Mouse (Mus musculus): ENCODE data around the gene Hist1h2bn. TPM values are rescaled to one million over a fixed set of nuclear protein-coding genes. Genes with fewer than 3 reads are reported as not detected.
"Not testable (repeated sequence)": the region's sequence is repeated elsewhere in the genome, so short reads cannot be mapped to it uniquely, and the experiment has no call there.

The Hist1h2bn gene
- total RNA-seq, 2 experiments from 2014 or later = 8.2 to 10.1 TPM

GRCm38 (mm10) chr13:21795584-21795983 is 41.7 kb downstream of the Hist1h2bn start:
- intact Hi-C loops (cut with DNase I) = no loop called here
- no peak for DNase-seq (ENCODE audit: low spot score in 2 of 2)

- DNase-seq (ENCODE audit: low spot score in 2 of 2); intact Hi-C loops (cut with DNase I): not testable (repeated sequence)
These were observed 43.2 kb downstream of the Hist1h2bn start for GRCm38 (mm10) chr13:21797163-21797562.

GRCm38 (mm10) chr13:21803058-21803457 is 49.1 kb downstream of the Hist1h2bn start:
- intact Hi-C loops (cut with DNase I); DNase-seq (ENCODE audit: low spot score in 2 of 2): not testable (repeated sequence)

Small RNA genes lying within 50 kb of the gene (microRNA-seq; reads per million reads assigned to microRNA genes)
- gene Gm44346 = not detected
- not detected for gene Gm44357
- gene Gm44367 = not detected
- gene Gm44454 = not detected

Other genes with a start within 250 kb of the Hist1h2bn start
- 10 to 100 TPM; 15.9 to 18.1 TPM for gene Zkscan8, start 223.0 kb upstream of the Hist1h2bn start, total RNA-seq (2021)
- gene Olfr1366, start 211.3 kb upstream of the Hist1h2bn start, total RNA-seq (2021) = not detected
- not detected for gene Olfr1535, start 194.2 kb upstream of the Hist1h2bn start, total RNA-seq (2021)
- not detected for gene Olfr1364, start 172.4 kb upstream of the Hist1h2bn start, total RNA-seq (2021)
- not detected for gene Olfr1362, start 140.1 kb upstream of the Hist1h2bn start, total RNA-seq (2021)
- gene Olfr11, start 111.6 kb upstream of the Hist1h2bn start, total RNA-seq (2021) = not detected
- gene Olfr1361, start 90.7 kb upstream of the Hist1h2bn start, total RNA-seq (2021) = not detected
- gene Olfr1360, start 76.7 kb upstream of the Hist1h2bn start, total RNA-seq (2021) = not detected
- not detected for gene Olfr1359, start 56.0 kb upstream of the Hist1h2bn start, total RNA-seq (2021)
- 10 to 100 TPM; 25.8 to 35.2 TPM for gene Hist1h2bl, start 38.0 kb upstream of the Hist1h2bn start, total RNA-seq (2021)
- gene Hist1h2ai, start 37.7 kb upstream of the Hist1h2bn start, total RNA-seq (2021) = 10 to 100 TPM; 26.5 to 66.3 TPM
- 10 to 100 TPM; 73.2 to 76.4 TPM for gene Hist1h3h, start 36.5 kb upstream of the Hist1h2bn start, total RNA-seq (2021)
- 1 to 10 TPM; 4.0 to 5.5 TPM for gene Hist1h2bm, start 32.1 kb upstream of the Hist1h2bn start, total RNA-seq (2021)
- gene Hist1h4j, start 19.1 kb upstream of the Hist1h2bn start, total RNA-seq (2021) = 10 to 100 TPM; 16.7 to 20.3 TPM
- gene Hist1h4k, start 3.6 kb upstream of the Hist1h2bn start, total RNA-seq (2021) = 100 to 1,000 TPM; 409 to 465 TPM
- 10 to 100 TPM; 14.8 to 15.0 TPM for gene Hist1h2ak, start 296 bp upstream of the Hist1h2bn start, total RNA-seq (2021)
- 10 to 100 TPM in 1 of 2 experiments, 1 to 10 TPM in 1; 8.2 to 10.1 TPM for gene Hist1h1b, start 26.5 kb downstream of the Hist1h2bn start, total RNA-seq (2021)
- 10 to 100 TPM; 55.4 to 73.3 TPM for gene Hist1h3i, start 29.2 kb downstream of the Hist1h2bn start, total RNA-seq (2021)
- gene Hist1h2an, start 33.1 kb downstream of the Hist1h2bn start, total RNA-seq (2021) = not detected
- gene Hist1h2bp, start 33.3 kb downstream of the Hist1h2bn start, total RNA-seq (2021) = 1 to 10 TPM; 8.0 to 8.4 TPM
- gene Hist1h2bq, start 56.1 kb downstream of the Hist1h2bn start, total RNA-seq (2021) = 10 to 100 TPM; 36.0 to 39.3 TPM
- gene Hist1h2ao, start 56.3 kb downstream of the Hist1h2bn start, total RNA-seq (2021) = 10 to 100 TPM; 12.4 to 22.5 TPM
- 100 to 1,000 TPM; 258 to 294 TPM for gene Hist1h4m, start 57.6 kb downstream of the Hist1h2bn start, total RNA-seq (2021)
- 10 to 100 TPM; 21.3 to 23.4 TPM for gene Hist1h4n, start 78.1 kb downstream of the Hist1h2bn start, total RNA-seq (2021)
- gene Hist1h2ap, start 79.4 kb downstream of the Hist1h2bn start, total RNA-seq (2021) = 10 to 100 TPM; 20.2 to 20.7 TPM
- 10 to 100 TPM; 35.5 to 38.8 TPM for gene Hist1h2br, start 79.6 kb downstream of the Hist1h2bn start, total RNA-seq (2021)
- 1 to 10 TPM; 3.7 to 4.2 TPM for gene Zfp184, start 191.0 kb downstream of the Hist1h2bn start, total RNA-seq (2021)
- not detected for gene Pom121l2, start 227.1 kb downstream of the Hist1h2bn start, total RNA-seq (2021)